Mouse (Mus musculus): ENCODE measurements around the gene Mok.

The Mok gene

GRCm38 (mm10) chr12:110797202-110797601, 43.5 kb downstream of the Mok start:
- TF ChIP-seq NANOG (IDR thresholded peaks at IDR 0.05; ENCODE audit: borderline replicate concordance, low read length) (no peak), CTCF (conservative IDR thresholded peaks at IDR 0.05; ENCODE audit: low read length) (no peak), POU5F1 (IDR thresholded peaks at IDR 0.05; ENCODE audit: borderline replicate concordance, low read length) (no peak)
- peaks cover 67% of the 10 kb centered on the region for H3K4me1 ChIP-seq (replicated peaks; ENCODE audit: low read depth, low read length)
- peaks cover 87% of the 10 kb centered on the region for H3K36me3 ChIP-seq (ENCODE audit: insufficient read depth, low read length)
- no peak overlapping the region for H3K4me3 ChIP-seq (replicated peaks; ENCODE audit: low read length)
- no peaks in the 10 kb centered on the region for H3K9me3 ChIP-seq (ENCODE audit: low read length)
- H3K27me3 ChIP-seq (ENCODE audit: insufficient read depth, low read length), result no peaks in the 10 kb centered on the region

GRCm38 (mm10) chr12:110796748-110797147, 44.0 kb downstream of the Mok start:
- H3K9me3 ChIP-seq (ENCODE audit: low read length), result no peaks in the 10 kb centered on the region
- TF ChIP-seq NANOG (IDR thresholded peaks at IDR 0.05; ENCODE audit: borderline replicate concordance, low read length), result no peak
- no peak overlapping the region for H3K4me3 ChIP-seq (replicated peaks; ENCODE audit: low read length)
- peaks cover 88% of the 10 kb centered on the region for H3K36me3 ChIP-seq (ENCODE audit: insufficient read depth, low read length)
- no peaks in the 10 kb centered on the region for H3K27me3 ChIP-seq (ENCODE audit: insufficient read depth, low read length)
- H3K4me1 ChIP-seq (replicated peaks; ENCODE audit: low read depth, low read length), result peaks cover 63% of the 10 kb centered on the region

DNA sequence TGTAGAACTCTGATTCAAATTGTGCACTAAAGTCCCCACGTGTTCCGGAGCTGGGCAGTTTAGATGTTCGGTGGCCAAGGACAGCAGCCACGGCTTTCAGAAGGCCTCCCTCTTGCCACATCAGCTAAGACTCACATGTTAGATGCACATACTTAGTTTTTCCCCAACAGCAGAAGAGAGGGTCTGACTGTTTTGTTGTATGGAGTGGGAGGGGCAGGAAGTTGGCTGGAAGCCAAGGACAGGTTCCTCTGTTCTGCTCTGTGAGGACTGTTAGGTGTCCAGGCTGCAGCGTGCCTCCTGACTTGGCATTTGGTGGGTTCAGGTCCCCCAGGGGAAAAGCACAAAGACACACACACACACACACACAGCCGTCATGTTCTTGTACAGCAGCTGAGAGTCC, 45.7 kb downstream of the Mok start:
- H3K4me1 ChIP-seq (replicated peaks; ENCODE audit: low read depth, low read length), result peaks cover 59% of the 10 kb centered on the region
- no peak overlapping the region for H3K4me3 ChIP-seq (replicated peaks; ENCODE audit: low read length)

GRCm38 (mm10) chr12:110791026-110791425, 49.7 kb downstream of the Mok start:
- TF ChIP-seq CTCF (conservative IDR thresholded peaks at IDR 0.05; ENCODE audit: low read length) (no peak), POU5F1 (IDR thresholded peaks at IDR 0.05; ENCODE audit: borderline replicate concordance, low read length) (no peak), NANOG (IDR thresholded peaks at IDR 0.05; ENCODE audit: borderline replicate concordance, low read length) (no peak)
- Histone ChIP-seq H3K4me3 (replicated peaks; ENCODE audit: low read length) (no peak overlapping the region), H3K27me3 (ENCODE audit: insufficient read depth, low read length) (no peaks in the 10 kb centered on the region), H3K36me3 (ENCODE audit: insufficient read depth, low read length) (peaks cover 70% of the 10 kb centered on the region), H3K9me3 (ENCODE audit: low read length) (no peaks in the 10 kb centered on the region), H3K4me1 (replicated peaks; ENCODE audit: low read depth, low read length) (peaks cover 38% of the 10 kb centered on the region)

More for the DNA sequence above, 45.7 kb downstream of the Mok start:
- TF ChIP-seq CTCF (conservative IDR thresholded peaks at IDR 0.05; ENCODE audit: low read length), result no peak
- Histone ChIP-seq H3K27me3 (ENCODE audit: insufficient read depth, low read length) (no peaks in the 10 kb centered on the region), H3K36me3 (ENCODE audit: insufficient read depth, low read length) (peaks cover 88% of the 10 kb centered on the region), H3K9me3 (ENCODE audit: low read length) (no peaks in the 10 kb centered on the region)

GRCm38 (mm10) chr12:110790580-110790979, 50.2 kb downstream of the Mok start:
- Histone ChIP-seq H3K4me1 (replicated peaks; ENCODE audit: low read depth, low read length) (peaks cover 38% of the 10 kb centered on the region), H3K9me3 (ENCODE audit: low read length) (no peaks in the 10 kb centered on the region), H3K4me3 (replicated peaks; ENCODE audit: low read length) (no peak overlapping the region), H3K27me3 (ENCODE audit: insufficient read depth, low read length) (no peaks in the 10 kb centered on the region), H3K36me3 (ENCODE audit: insufficient read depth, low read length) (peaks cover 68% of the 10 kb centered on the region)
- TF ChIP-seq NANOG (IDR thresholded peaks at IDR 0.05; ENCODE audit: borderline replicate concordance, low read length) (no peak), CTCF (conservative IDR thresholded peaks at IDR 0.05; ENCODE audit: low read length) (no peak), POU5F1 (IDR thresholded peaks at IDR 0.05; ENCODE audit: borderline replicate concordance, low read length) (no peak)

- H3K27me3 ChIP-seq (ENCODE audit: insufficient read depth, low read length), result no peaks in the 10 kb centered on the region
- TF ChIP-seq NANOG (IDR thresholded peaks at IDR 0.05; ENCODE audit: borderline replicate concordance, low read length) (no peak), CTCF (conservative IDR thresholded peaks at IDR 0.05; ENCODE audit: low read length) (no peak), POU5F1 (IDR thresholded peaks at IDR 0.05; ENCODE audit: borderline replicate concordance, low read length) (no peak)
- H3K9me3 ChIP-seq (ENCODE audit: low read length), result no peaks in the 10 kb centered on the region
- no peak overlapping the region for H3K4me3 ChIP-seq (replicated peaks; ENCODE audit: low read length)
- peaks cover 41% of the 10 kb centered on the region for H3K4me1 ChIP-seq (replicated peaks; ENCODE audit: low read depth, low read length)
- peaks cover 64% of the 10 kb centered on the region for H3K36me3 ChIP-seq (ENCODE audit: insufficient read depth, low read length)
These were observed 54.5 kb downstream of the Mok start for GRCm38 (mm10) chr12:110786243-110786642.

- H3K9me3 ChIP-seq (ENCODE audit: low read length), result no peaks in the 10 kb centered on the region
- H3K36me3 ChIP-seq (ENCODE audit: insufficient read depth, low read length), result peaks cover 68% of the 10 kb centered on the region
- no peak overlapping the region for H3K4me3 ChIP-seq (replicated peaks; ENCODE audit: low read length)
- no peak for TF ChIP-seq NANOG (IDR thresholded peaks at IDR 0.05; ENCODE audit: borderline replicate concordance, low read length)
- TF ChIP-seq CTCF (conservative IDR thresholded peaks at IDR 0.05; ENCODE audit: low read length), result no peak
- no peak for TF ChIP-seq POU5F1 (IDR thresholded peaks at IDR 0.05; ENCODE audit: borderline replicate concordance, low read length)
- peaks cover 24% of the 10 kb centered on the region for H3K4me1 ChIP-seq (replicated peaks; ENCODE audit: low read depth, low read length)
- H3K27me3 ChIP-seq (ENCODE audit: insufficient read depth, low read length), result no peaks in the 10 kb centered on the region
These were observed 56.5 kb downstream of the Mok start for GRCm38 (mm10) chr12:110784211-110784610.

DNA sequence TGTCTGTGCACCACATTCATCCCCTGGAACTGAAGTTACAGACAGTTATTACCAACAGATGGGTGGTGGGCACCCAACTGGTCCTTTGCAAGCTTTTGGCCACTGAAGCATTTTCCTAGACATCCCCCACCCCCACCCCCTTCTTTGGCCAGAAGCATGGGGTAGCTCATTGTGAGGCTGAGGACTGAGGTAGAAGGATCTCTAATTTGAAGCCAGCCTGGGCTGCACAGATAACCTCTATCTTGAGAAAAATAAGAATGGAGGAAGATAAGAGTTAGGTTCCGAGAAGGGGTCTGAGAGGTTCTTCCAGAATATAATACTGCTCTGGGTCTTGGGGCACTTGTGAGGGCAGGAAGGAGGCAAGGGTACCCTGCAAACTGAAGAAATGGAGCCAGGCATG, 58.5 kb downstream of the Mok start:
- Histone ChIP-seq H3K4me3 (replicated peaks; ENCODE audit: low read length) (no peak overlapping the region), H3K4me1 (replicated peaks; ENCODE audit: low read depth, low read length) (peaks cover 27% of the 10 kb centered on the region), H3K9me3 (ENCODE audit: low read length) (no peaks in the 10 kb centered on the region), H3K27me3 (ENCODE audit: insufficient read depth, low read length) (no peaks in the 10 kb centered on the region), H3K36me3 (ENCODE audit: insufficient read depth, low read length) (peaks cover 78% of the 10 kb centered on the region)
- TF ChIP-seq POU5F1 (IDR thresholded peaks at IDR 0.05; ENCODE audit: borderline replicate concordance, low read length), result no peak
- no peak for TF ChIP-seq NANOG (IDR thresholded peaks at IDR 0.05; ENCODE audit: borderline replicate concordance, low read length)
- TF ChIP-seq CTCF (conservative IDR thresholded peaks at IDR 0.05; ENCODE audit: low read length), result no peak

DNA sequence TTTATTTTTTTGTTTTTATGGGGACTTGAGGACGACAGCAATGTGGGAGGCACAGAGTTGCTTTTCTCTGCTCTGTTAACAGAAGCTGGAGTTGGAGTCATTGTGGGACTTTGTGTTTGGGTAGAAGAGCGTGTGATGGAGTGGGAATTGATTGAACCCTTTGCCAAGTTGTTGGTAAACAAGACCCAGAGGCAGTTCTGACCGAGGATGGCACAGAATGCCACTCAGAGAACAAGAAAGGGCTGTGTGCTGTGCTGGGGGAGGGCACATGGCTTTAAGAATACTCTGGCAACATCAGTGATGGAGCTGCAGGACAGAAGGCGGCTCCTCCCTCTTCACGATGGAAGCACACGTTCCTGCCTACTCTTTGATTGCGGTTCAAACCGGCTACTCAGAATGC, 59.6 kb downstream of the Mok start:
- Histone ChIP-seq H3K4me1 (replicated peaks; ENCODE audit: low read depth, low read length) (peaks cover 38% of the 10 kb centered on the region), H3K36me3 (ENCODE audit: insufficient read depth, low read length) (peaks cover 78% of the 10 kb centered on the region), H3K9me3 (ENCODE audit: low read length) (no peaks in the 10 kb centered on the region), H3K27me3 (ENCODE audit: insufficient read depth, low read length) (no peaks in the 10 kb centered on the region), H3K4me3 (replicated peaks; ENCODE audit: low read length) (no peak overlapping the region)
- TF ChIP-seq CTCF (conservative IDR thresholded peaks at IDR 0.05; ENCODE audit: low read length) (no peak), NANOG (IDR thresholded peaks at IDR 0.05; ENCODE audit: borderline replicate concordance, low read length) (no peak)
